Mouse (Mus musculus) liver, embryonic 11.5 days (tissue): ENCODE measurements around the gene Serf2. TPM values are rescaled to one million over a fixed set of nuclear protein-coding genes. Genes with fewer than 3 reads are reported as not detected.
A peak's percentile ranks its signal among the peaks of the same experiment; 100 is the strongest.

Source experiments
- ATAC-seq: fragments of 200-750 bp; cut with Nextera tagmentation; replicated peaks from 2 replicates; pipeline ENCODE4 v1.8.0; 2017; ENCODE audit warnings: moderate number of reproducible peaks, mild to moderate bottlenecking, moderate TSS enrichment, moderate library complexity; ENCODE audit not compliant: low FRiP score
- DNase-seq: peaks from one replicate; pipeline ENCODE4 v3.0.0-alpha.2; 2017; ENCODE audit warnings: low spot score
- H3K27ac ChIP-seq: fragments of 300-500 bp; sonication (generic); 2 replicates; pipeline ENCODE4 v1.5.1; 2014; ENCODE audit warnings: mild to moderate bottlenecking, low read depth, low read length, control low read depth
- H3K27me3 ChIP-seq: fragments of 300-500 bp; sonication (generic); replicated peaks from 2 replicates; pipeline ENCODE4 v1.6.1; 2014; ENCODE audit warnings: low read length, mixed read lengths; ENCODE audit not compliant: control insufficient read depth, insufficient read depth
- H3K36me3 ChIP-seq: fragments of 300-500 bp; sonication (generic); 2 replicates; pipeline ENCODE4 v1.6.1; 2014; ENCODE audit warnings: mild to moderate bottlenecking, low read length, moderate library complexity, mixed read lengths; ENCODE audit not compliant: control insufficient read depth, insufficient read depth
- H3K4me1 ChIP-seq: fragments of 300-500 bp; sonication (generic); replicated peaks from 2 replicates; pipeline ENCODE4 v1.6.1; 2014; ENCODE audit warnings: low read length, mixed read lengths; ENCODE audit not compliant: control insufficient read depth, insufficient read depth
- H3K4me2 ChIP-seq: fragments of 300-500 bp; sonication (generic); 2 replicates; pipeline ENCODE4 v1.6.1; 2014; ENCODE audit warnings: mild to moderate bottlenecking, control low read depth, moderate library complexity
- H3K4me3 ChIP-seq: fragments of 300-500 bp; sonication (generic); 2 replicates; pipeline ENCODE4 v1.5.1; 2014; ENCODE audit warnings: low read depth, low read length, control low read depth
- H3K9ac ChIP-seq: fragments of 300-500 bp; sonication (generic); 2 replicates; pipeline ENCODE4 v1.6.1; 2014; ENCODE audit warnings: low read depth, low read length, control low read depth
- H3K9me3 ChIP-seq: fragments of 300-500 bp; sonication (generic); 2 replicates; pipeline ENCODE4 v1.6.1; 2016; ENCODE audit warnings: low read length, inconsistent platforms, mixed read lengths; ENCODE audit not compliant: control insufficient read depth
- WGBS: fragments of 180-500 bp; shearing (Covaris S2); extraction: QIAGEN DNeasy Blood & Tissue Kit; methylation state at CpG from one replicate; pipeline ENCODE4 v1.1.7; 2014; 5-methylcytosine and 5-hydroxymethylcytosine counted together
- polyA plus RNA-seq: library from polyadenylated mRNA; unstranded; fragments of >200 nt; fragmentation: Nextera tagmentation; extraction: Ambion mirVana; gene quantifications from 2 replicates; pipeline ENCODE4 v1.2.1, GENCODE M21; 2014

Gene Serf2
- 385 and 481 TPM in 2 replicates for polyA plus RNA-seq

DNA sequence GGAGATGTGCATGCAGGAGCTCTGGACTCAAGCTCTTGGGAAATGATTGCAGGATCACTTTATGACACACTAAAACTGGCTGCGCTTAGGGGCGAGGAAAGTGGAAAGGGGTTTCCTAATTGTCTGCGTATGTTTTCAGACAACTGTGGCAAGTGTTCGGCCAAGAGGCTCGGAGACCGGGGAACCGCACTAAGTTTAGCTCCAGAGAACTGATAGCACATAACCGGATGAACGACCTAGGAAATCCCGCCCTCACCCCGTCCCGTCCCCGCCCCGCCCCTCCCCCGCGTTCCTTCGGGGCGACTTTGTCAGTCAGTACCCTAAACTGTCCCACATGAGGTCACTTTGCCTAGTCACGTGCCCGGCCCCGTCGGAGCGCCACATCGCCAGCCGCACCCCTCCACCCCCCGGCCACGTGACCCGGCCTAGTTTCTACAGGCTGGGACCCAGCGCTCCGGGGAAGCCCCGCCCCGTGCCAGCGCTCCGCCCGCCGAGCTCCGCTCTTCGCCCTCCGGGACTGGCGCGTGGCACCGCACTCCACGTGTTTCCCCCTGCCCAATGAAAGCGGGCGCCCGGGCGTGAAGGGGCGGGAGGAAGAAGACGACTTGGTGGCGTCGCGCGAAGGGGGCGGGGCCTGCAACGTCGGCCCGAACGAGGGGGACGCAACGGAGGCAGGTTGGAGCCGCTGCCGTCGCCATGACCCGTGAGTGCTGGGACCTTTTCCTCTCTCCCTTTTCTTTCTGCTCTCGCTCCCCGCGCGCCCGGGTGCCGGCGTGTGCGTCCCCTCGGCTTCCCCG is at the start of gene Serf2:
TSS of gene Serf2 (plus strand) at position 457 of the 797 bp plus-strand sequence.
- H3K4me2 ChIP-seq = peak within 1 kb of the TSS; percentile 95
- H3K9me3 ChIP-seq = no peaks in the 10 kb centered on the region
- WGBS = 2% methylated on average over 67 of the region's 74 CpGs
- H3K36me3 ChIP-seq = peaks cover 18% of the 10 kb centered on the region
- peak within 1 kb of the TSS; percentile 94 for H3K27ac ChIP-seq
- peak within 1 kb of the TSS; percentile 95 for H3K9ac ChIP-seq
- H3K4me1 ChIP-seq = peaks cover 13% of the 10 kb centered on the region
- H3K27me3 ChIP-seq = no peaks in the 10 kb centered on the region
- peak within 1 kb of the TSS; percentile 100 for H3K4me3 ChIP-seq
- ATAC-seq (peak; percentile 97), DNase-seq (peak; percentile 100)

DNA sequence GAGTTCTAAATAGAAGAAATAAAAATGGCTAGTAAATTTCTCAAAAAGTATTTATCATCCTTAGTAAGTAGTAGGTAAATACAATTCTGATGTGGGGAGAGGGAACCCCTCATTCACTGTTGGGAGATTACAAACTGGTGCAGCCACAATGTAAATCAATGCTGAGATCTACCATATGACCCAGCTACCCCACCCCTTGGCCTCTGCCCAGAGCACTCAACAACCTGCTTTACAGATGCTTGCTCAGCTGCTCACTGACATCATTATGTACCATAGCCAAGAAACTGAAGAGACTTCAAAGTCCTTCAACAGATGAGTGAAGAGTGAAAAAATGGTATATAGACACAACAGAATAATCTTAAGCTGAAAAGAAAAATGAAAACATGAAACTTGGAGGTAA is 45.7 kb upstream of the Serf2 start:
- Histone ChIP-seq H3K27ac (no peak overlapping the region), H3K4me1 (no peaks in the 10 kb centered on the region), H3K4me2 (no peak overlapping the region), H3K9ac (no peak overlapping the region), H3K27me3 (no peaks in the 10 kb centered on the region), H3K9me3 (no peaks in the 10 kb centered on the region), H3K36me3 (no peaks in the 10 kb centered on the region), H3K4me3 (no peak overlapping the region)
- DNase-seq = no peak
- no peak for ATAC-seq

DNA sequence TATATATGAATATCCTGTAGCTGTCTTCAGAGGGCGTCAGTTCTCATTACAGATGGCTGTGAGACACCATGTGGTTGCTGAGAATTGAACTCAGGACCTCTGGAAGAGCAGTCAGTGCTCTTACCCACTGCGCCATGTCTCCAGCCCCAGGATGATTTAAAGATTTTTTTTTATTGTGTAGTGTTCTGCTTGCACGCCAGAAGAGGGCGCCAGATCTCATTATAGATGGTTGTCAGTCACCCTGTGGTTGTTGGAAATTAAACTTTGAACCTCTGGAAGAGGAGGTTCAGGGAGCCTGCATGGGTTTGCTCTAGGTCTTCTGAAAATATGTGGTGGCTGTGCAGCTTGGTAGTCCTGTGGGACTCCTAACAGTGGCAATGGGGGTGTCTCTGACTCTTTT is 40.8 kb upstream of the Serf2 start:
- 26% methylated on average over 4 of the region's 4 CpGs for WGBS
- no peak overlapping the region for H3K4me2 ChIP-seq
- no peak for ATAC-seq
- no peak overlapping the region for H3K9ac ChIP-seq
- no peaks in the 10 kb centered on the region for H3K4me1 ChIP-seq
- H3K36me3 ChIP-seq = no peaks in the 10 kb centered on the region
- H3K9me3 ChIP-seq = no peaks in the 10 kb centered on the region
- H3K4me3 ChIP-seq = no peak overlapping the region
- peak; percentile 46 for DNase-seq
- H3K27me3 ChIP-seq = no peaks in the 10 kb centered on the region
- no peak overlapping the region for H3K27ac ChIP-seq

DNA sequence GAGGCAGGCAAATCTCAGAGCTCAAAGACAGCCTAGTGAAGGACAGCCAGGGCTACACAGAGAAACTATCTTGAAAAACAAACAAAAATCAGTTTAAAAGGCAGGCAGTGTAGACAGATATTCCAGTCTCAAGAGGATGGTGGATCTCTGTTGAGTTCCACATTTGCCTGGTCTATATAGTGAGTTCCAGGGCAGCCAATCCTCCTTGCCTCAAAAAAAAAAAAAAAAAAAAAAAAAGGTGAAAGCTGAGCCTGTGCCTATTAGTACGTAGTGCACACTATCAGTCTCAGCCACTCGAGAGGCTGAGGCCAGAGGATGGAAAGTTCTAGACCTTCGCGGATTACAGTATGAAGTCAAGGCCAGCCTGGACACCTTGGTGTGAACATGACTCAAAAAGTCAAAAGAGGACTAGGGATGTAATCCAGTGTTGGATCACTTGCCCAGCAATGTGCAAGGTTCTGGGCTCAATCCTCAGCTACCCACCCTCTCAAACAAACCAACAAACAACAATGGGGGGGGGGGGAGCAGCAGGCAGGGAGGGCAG is 36.1 kb upstream of the Serf2 start:
- no peak for DNase-seq
- Histone ChIP-seq H3K9ac (peak overlapping the region; percentile 99), H3K9me3 (no peaks in the 10 kb centered on the region), H3K36me3 (peaks cover 12% of the 10 kb centered on the region), H3K27ac (peak overlapping the region; percentile 97), H3K27me3 (no peaks in the 10 kb centered on the region), H3K4me1 (peaks cover 13% of the 10 kb centered on the region), H3K4me2 (peak overlapping the region; percentile 86), H3K4me3 (peak overlapping the region; percentile 94)
- peak; percentile 21 for ATAC-seq
- 3% methylated on average over 4 of the region's 4 CpGs for WGBS

DNA sequence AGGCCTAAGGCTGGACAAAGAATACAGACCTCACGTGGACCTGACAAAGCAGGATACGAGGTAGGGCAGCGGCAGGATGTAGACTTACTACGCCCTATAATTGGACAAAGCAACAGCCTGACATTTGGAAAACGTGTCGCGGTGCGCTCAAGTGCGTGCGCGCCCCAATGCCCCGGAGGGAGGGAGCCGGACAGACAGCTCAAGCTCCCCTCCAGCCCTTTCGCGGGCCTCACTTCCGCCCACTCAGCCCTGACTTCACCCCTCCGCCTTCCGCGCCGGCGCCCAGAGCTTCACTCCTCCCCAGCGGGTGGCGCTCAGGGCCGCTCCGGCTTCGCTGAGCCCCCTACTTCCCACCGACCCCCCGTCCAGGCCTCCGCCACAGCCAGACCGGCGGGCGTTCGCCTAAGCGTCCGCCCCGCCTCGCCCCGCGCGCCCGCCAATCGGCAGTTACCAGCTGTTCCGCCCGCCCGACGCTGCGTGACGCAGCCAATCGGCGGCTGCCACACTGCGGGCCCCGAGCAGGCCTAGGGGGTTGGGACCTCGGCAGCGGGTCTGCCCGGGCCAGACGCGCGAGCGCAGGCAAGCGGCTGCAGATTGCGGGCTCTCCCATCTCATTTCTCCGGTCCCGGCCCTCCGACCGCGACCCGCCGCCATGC is 35.5 kb upstream of the Serf2 start, which contains the start of the genes Pdia3 and Catsper2:
TSS of gene Pdia3 (plus strand) at position 389 of the 656 bp plus-strand sequence.
TSS of gene Catsper2 (minus strand) at position 406 of the 656 bp plus-strand sequence.
- peaks cover 13% of the 10 kb centered on the region for H3K4me1 ChIP-seq
- peaks cover 12% of the 10 kb centered on the region for H3K36me3 ChIP-seq
- DNase-seq (peak; percentile 96), ATAC-seq (peak; percentile 98)
- peak within 1 kb of the TSS; percentile 97 for H3K27ac ChIP-seq
- peak within 1 kb of the TSS; percentile 94 for H3K4me3 ChIP-seq
- H3K4me2 ChIP-seq = peak within 1 kb of the TSS; percentile 86
- WGBS = under 1% methylated on average over 64 of the region's 68 CpGs
- H3K9me3 ChIP-seq = no peaks in the 10 kb centered on the region
- H3K27me3 ChIP-seq = no peaks in the 10 kb centered on the region
- peak within 1 kb of the TSS; percentile 99 for H3K9ac ChIP-seq

DNA sequence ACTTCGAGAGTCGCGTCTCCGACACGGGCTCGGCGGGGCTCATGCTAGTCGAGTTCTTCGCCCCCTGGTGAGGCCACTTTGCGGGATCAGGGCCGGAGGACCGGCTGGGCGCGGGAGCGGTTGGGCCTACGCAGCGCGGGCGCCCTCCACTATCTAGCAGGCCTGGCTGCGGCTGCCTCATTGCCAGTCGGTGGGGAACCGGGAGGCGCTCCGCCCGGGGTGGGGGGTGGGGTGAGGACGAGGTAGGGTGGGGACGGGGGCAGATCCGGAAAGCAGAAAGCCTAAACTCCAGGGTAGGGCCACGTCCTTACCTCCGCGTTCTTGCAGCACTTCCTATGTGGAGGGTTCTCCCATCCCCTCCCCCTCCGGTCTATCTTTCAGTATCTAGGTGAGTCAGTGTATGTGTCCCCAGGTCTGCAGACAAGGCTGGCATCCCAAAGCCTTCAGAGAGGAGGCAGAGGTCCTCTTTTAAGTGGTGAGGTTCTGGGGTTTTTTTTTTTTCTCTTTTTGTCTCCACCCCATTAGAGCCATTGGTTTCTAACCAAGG is 34.8 kb upstream of the Serf2 start:
- ATAC-seq (peak; percentile 68), DNase-seq (no peak)
- Histone ChIP-seq H3K27ac (peak overlapping the region; percentile 97), H3K4me3 (peak overlapping the region; percentile 94), H3K4me2 (peak overlapping the region; percentile 76), H3K27me3 (no peaks in the 10 kb centered on the region), H3K36me3 (peaks cover 12% of the 10 kb centered on the region), H3K4me1 (peaks cover 13% of the 10 kb centered on the region), H3K9ac (peak overlapping the region; percentile 99), H3K9me3 (no peaks in the 10 kb centered on the region)
- WGBS = 1% methylated on average over 31 of the region's 32 CpGs

DNA sequence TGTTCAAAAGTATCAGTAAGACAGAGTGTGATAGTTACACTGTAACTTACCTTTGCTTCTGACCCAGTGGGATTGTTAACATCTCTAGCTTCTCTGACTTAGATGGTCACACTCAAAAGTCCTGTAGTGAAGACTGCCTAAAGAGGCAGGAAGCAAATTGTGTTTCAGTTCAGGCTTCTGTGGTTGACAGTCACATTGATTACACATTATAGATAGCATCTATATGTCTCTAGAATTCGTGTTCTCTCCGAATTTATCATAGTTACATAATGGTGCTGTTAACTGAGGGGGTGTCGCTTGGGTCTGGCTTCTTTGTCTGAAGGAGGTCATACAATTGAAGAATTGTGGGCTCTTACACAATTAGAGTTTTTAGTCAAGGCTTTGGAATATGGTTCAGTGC is 33.9 kb upstream of the Serf2 start:
- no peak overlapping the region for H3K27ac ChIP-seq
- H3K9ac ChIP-seq = peak overlapping the region; percentile 50
- DNase-seq (no peak), ATAC-seq (no peak)
- H3K36me3 ChIP-seq = peaks cover 15% of the 10 kb centered on the region
- 47% methylated on average over 3 of the region's 3 CpGs for WGBS
- no peaks in the 10 kb centered on the region for H3K27me3 ChIP-seq
- peak overlapping the region; percentile 94 for H3K4me3 ChIP-seq
- peaks cover 13% of the 10 kb centered on the region for H3K4me1 ChIP-seq
- H3K4me2 ChIP-seq = peak overlapping the region; percentile 76
- no peaks in the 10 kb centered on the region for H3K9me3 ChIP-seq

DNA sequence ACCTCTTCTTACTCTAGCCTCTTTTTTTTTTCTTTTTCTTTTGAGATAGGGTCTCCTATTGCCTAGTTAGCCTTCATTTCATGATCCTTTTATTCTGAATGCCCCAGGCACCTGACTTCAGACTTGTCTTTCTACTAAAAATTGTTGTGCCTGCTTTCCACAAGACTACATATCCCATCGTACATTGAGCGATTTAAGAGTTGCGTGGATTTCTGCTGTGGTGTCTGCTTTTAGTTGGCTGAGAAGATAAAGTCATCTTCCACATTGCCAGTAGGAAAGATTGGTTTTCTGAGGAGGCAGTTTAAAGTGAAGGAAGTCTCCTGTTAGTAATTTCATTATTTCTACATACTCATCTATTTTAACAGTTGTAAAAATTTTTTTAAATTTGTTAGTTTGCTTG is 33.4 kb upstream of the Serf2 start:
- Histone ChIP-seq H3K4me2 (peak overlapping the region; percentile 76), H3K27me3 (no peaks in the 10 kb centered on the region), H3K4me1 (peaks cover 13% of the 10 kb centered on the region), H3K4me3 (peak overlapping the region; percentile 94), H3K9ac (no peak overlapping the region), H3K27ac (no peak overlapping the region), H3K36me3 (peaks cover 17% of the 10 kb centered on the region), H3K9me3 (no peaks in the 10 kb centered on the region)
- DNase-seq = no peak
- WGBS = 80% methylated on average over 3 of the region's 3 CpGs
- ATAC-seq = no peak
